Mouse (Mus musculus): Measurements from ENCODE around the gene Nr5a1. TPM values are rescaled to one million over a fixed set of nuclear protein-coding genes. Genes with fewer than 3 reads are reported as not detected.

Gene Nr5a1
- total RNA-seq, 1 experiment from 2014 or later = not detected

Other genes with a start within 250 kb of the Nr5a1 start
- 6.9 and 14.1 TPM in 2 replicates for gene Nek6, start 202.9 kb downstream of the Nr5a1 start, total RNA-seq (2017)
- 215 and 259 TPM in 2 replicates for gene Psmb7, start 70.5 kb downstream of the Nr5a1 start, total RNA-seq (2017)
- gene Nr6a1, start 213.1 kb upstream of the Nr5a1 start, total RNA-seq (2017) = 0.13 and 3.2 TPM in 2 replicates
- 0.25 TPM in 1 of 2 replicates, not detected in the other for gene Olfml2a, start 217.4 kb upstream of the Nr5a1 start, total RNA-seq (2017)

All from hematopoietic stem cell, adult 5-6 weeks (primary cell).